Mouse (Mus musculus): ENCODE results near the gene Cdh15. TPM values are rescaled to one million over a fixed set of nuclear protein-coding genes. Genes with fewer than 3 reads are reported as not detected.
A peak's percentile ranks its signal among the peaks of the same experiment; 100 is the strongest.

The Cdh15 gene
- total and polyA plus RNA-seq, 3 experiments, result not detected

GRCm38 (mm10) chr8:122902581-122902980 lies 54.8 kb downstream of the Cdh15 start:
- TF ChIP-seq POLR2A (IDR thresholded peaks at IDR 0.05; ENCODE audit: insufficient read depth, low read depth, low read length), result 0 out of 2 replicates have a peak, but pooled peaks have one; percentile 15
- TF ChIP-seq CTCF (IDR thresholded peaks at IDR 0.05), result no peak
- TF ChIP-seq EP300 (IDR thresholded peaks at IDR 0.05; ENCODE audit: insufficient read depth, low read depth, low read length), result 0 out of 2 replicates have a peak, but pooled peaks have one; percentile 27
- peak overlapping the region; percentile 79 for H3K27ac ChIP-seq
- H3K4me3 ChIP-seq, result no peak overlapping the region
- H3K9ac ChIP-seq (ENCODE audit: low read depth, low read length), result no peak overlapping the region
- intact Hi-C loops (cut with DNase I), result loop anchor here (10.0 kb wide), 1 partner anchor 312 kb away; the partner anchor contains the start of genes Chmp1a and Spata33
- peaks cover 33% of the 10 kb centered on the region for H3K4me1 ChIP-seq (ENCODE audit: control insufficient read depth, insufficient read depth, low read length)
- DNase-seq, result peak in 1 of 2 experiments; percentile 42
- H3K36me3 ChIP-seq (ENCODE audit: control insufficient read depth, insufficient read depth, low read length), result 0 out of 2 replicates have a peak, but pooled peaks cover 2% of the 10 kb centered on the region
- no peaks in the 10 kb centered on the region for H3K27me3 ChIP-seq (ENCODE audit: control insufficient read depth, insufficient read depth, low read length)
- peaks cover 2% of the 10 kb centered on the region; the same call in 1 of the 2 replicates for H3K79me2 ChIP-seq (replicated peaks; ENCODE audit: control insufficient read depth, insufficient read depth, low read length)
- WGBS, result 50% methylated on average over 3 of the region's 3 CpGs

- no peak overlapping the region for H3K9ac ChIP-seq (ENCODE audit: low read depth, low read length)
- H3K4me3 ChIP-seq, result no peak overlapping the region
- no peak for DNase-seq
- no peak for TF ChIP-seq CTCF (IDR thresholded peaks at IDR 0.05)
- no peak for TF ChIP-seq EP300 (IDR thresholded peaks at IDR 0.05; ENCODE audit: insufficient read depth, low read depth, low read length)
- no peak for TF ChIP-seq POLR2A (IDR thresholded peaks at IDR 0.05; ENCODE audit: insufficient read depth, low read depth, low read length)
- no peaks in the 10 kb centered on the region for H3K27me3 ChIP-seq (ENCODE audit: control insufficient read depth, insufficient read depth, low read length)
- WGBS, result 73% methylated on average over 5 of the region's 5 CpGs
- H3K27ac ChIP-seq, result peak overlapping the region; percentile 79
- peaks cover 2% of the 10 kb centered on the region; the same call in 1 of the 2 replicates for H3K79me2 ChIP-seq (replicated peaks; ENCODE audit: control insufficient read depth, insufficient read depth, low read length)
- intact Hi-C loops (cut with DNase I), result loop anchor here (10.0 kb wide), 1 partner anchor 312 kb away; the partner anchor contains the start of genes Chmp1a and Spata33
- peaks cover 33% of the 10 kb centered on the region for H3K4me1 ChIP-seq (ENCODE audit: control insufficient read depth, insufficient read depth, low read length)
- H3K36me3 ChIP-seq (ENCODE audit: control insufficient read depth, insufficient read depth, low read length), result 0 out of 2 replicates have a peak, but pooled peaks cover under 1% of the 10 kb centered on the region
These were observed 55.2 kb downstream of the Cdh15 start for GRCm38 (mm10) chr8:122903002-122903401.

- no peak for TF ChIP-seq CTCF (IDR thresholded peaks at IDR 0.05)
- no peak for TF ChIP-seq POLR2A (IDR thresholded peaks at IDR 0.05; ENCODE audit: insufficient read depth, low read depth, low read length)
- no peak for TF ChIP-seq EP300 (IDR thresholded peaks at IDR 0.05; ENCODE audit: insufficient read depth, low read depth, low read length)
- H3K4me3 ChIP-seq, result no peak overlapping the region
- no peaks in the 10 kb centered on the region for H3K36me3 ChIP-seq (ENCODE audit: control insufficient read depth, insufficient read depth, low read length)
- H3K79me2 ChIP-seq (replicated peaks; ENCODE audit: control insufficient read depth, insufficient read depth, low read length), result peaks cover 2% of the 10 kb centered on the region; the same call in 1 of the 2 replicates
- H3K27me3 ChIP-seq (ENCODE audit: control insufficient read depth, insufficient read depth, low read length), result no peaks in the 10 kb centered on the region
- WGBS, result 90% methylated on average over 11 of the region's 11 CpGs
- intact Hi-C loops (cut with DNase I), result loop anchor here (10.0 kb wide), 1 partner anchor 310 kb away; the partner anchor contains the start of genes Chmp1a and Spata33
- no peak for DNase-seq
- peak overlapping the region; percentile 89 for H3K27ac ChIP-seq
- no peak overlapping the region for H3K9ac ChIP-seq (ENCODE audit: low read depth, low read length)
- peaks cover 33% of the 10 kb centered on the region for H3K4me1 ChIP-seq (ENCODE audit: control insufficient read depth, insufficient read depth, low read length)
These were observed 56.7 kb downstream of the Cdh15 start for GRCm38 (mm10) chr8:122904496-122904895.

- Histone ChIP-seq H3K4me3 (no peak overlapping the region), H3K79me2 (replicated peaks; ENCODE audit: control insufficient read depth, insufficient read depth, low read length) (peaks cover 4% of the 10 kb centered on the region; the same call in 1 of the 2 replicates), H3K27me3 (ENCODE audit: control insufficient read depth, insufficient read depth, low read length) (no peaks in the 10 kb centered on the region), H3K36me3 (ENCODE audit: control insufficient read depth, insufficient read depth, low read length) (no peaks in the 10 kb centered on the region), H3K4me1 (ENCODE audit: control insufficient read depth, insufficient read depth, low read length) (peaks cover 32% of the 10 kb centered on the region), H3K9ac (ENCODE audit: low read depth, low read length) (no peak overlapping the region), H3K27ac (peak overlapping the region; percentile 89)
- 76% methylated on average over 4 of the region's 4 CpGs for WGBS
- peak in 1 of 2 experiments; percentile 64 for DNase-seq
- intact Hi-C loops (cut with DNase I), result loop anchor here (10.0 kb wide), 1 partner anchor 309 kb away; the partner anchor contains the start of genes Chmp1a and Spata33
- no peak for TF ChIP-seq POLR2A (IDR thresholded peaks at IDR 0.05; ENCODE audit: insufficient read depth, low read depth, low read length)
- TF ChIP-seq EP300 (IDR thresholded peaks at IDR 0.05; ENCODE audit: insufficient read depth, low read depth, low read length), result 0 out of 2 replicates have a peak, but pooled peaks have one; percentile 40
- no peak for TF ChIP-seq CTCF (IDR thresholded peaks at IDR 0.05)
These were observed 57.6 kb downstream of the Cdh15 start for GRCm38 (mm10) chr8:122905346-122905745.

GRCm38 (mm10) chr8:122906463-122907021 lies 58.8 kb downstream of the Cdh15 start:
- peaks cover 28% of the 10 kb centered on the region for H3K4me1 ChIP-seq (ENCODE audit: control insufficient read depth, insufficient read depth, low read length)

More at GRCm38 (mm10) chr8:122906463-122907021, 58.8 kb downstream of the Cdh15 start:
- H3K27me3 ChIP-seq (ENCODE audit: control insufficient read depth, insufficient read depth, low read length), result no peaks in the 10 kb centered on the region
- H3K27ac ChIP-seq, result peak overlapping the region; percentile 89
- TF ChIP-seq POLR2A (IDR thresholded peaks at IDR 0.05; ENCODE audit: insufficient read depth, low read depth, low read length) (no peak), CTCF (IDR thresholded peaks at IDR 0.05) (peak; percentile 98), EP300 (IDR thresholded peaks at IDR 0.05; ENCODE audit: insufficient read depth, low read depth, low read length) (peak; percentile 83)
- intact Hi-C loops (cut with DNase I), result loop anchor here (1.0 to 10.0 kb wide), 4 partner anchors 136 to 308 kb away; partner anchors contain the start of genes Ankrd11, Chmp1a and Spata33
- H3K36me3 ChIP-seq (ENCODE audit: control insufficient read depth, insufficient read depth, low read length), result no peaks in the 10 kb centered on the region
- DNase-seq, result peak; percentile 90 to 94
- peaks cover 4% of the 10 kb centered on the region; the same call in 1 of the 2 replicates for H3K79me2 ChIP-seq (replicated peaks; ENCODE audit: control insufficient read depth, insufficient read depth, low read length)
- peak overlapping the region; percentile 48 for H3K9ac ChIP-seq (ENCODE audit: low read depth, low read length)
- H3K4me3 ChIP-seq, result peak overlapping the region; percentile 29; the same call in 1 of the 2 replicates
- WGBS, result 3% methylated on average over 6 of the region's 6 CpGs

All from heart, adult 2 months (tissue).